Mouse (Mus musculus): ENCODE results near the gene Klk9. TPM values are rescaled to one million over a fixed set of nuclear protein-coding genes. Genes with fewer than 3 reads are reported as not detected.

Klk9 gene
- total RNA-seq, 2 experiments from 2014 or later = not detected

Other genes with a start within 250 kb of the Klk9 start
- gene Cd33, start 247.5 kb upstream of the Klk9 start, total RNA-seq (2021) = 1 to 10 TPM; 6.3 to 6.7 TPM
- gene Zfp658, start 229.6 kb upstream of the Klk9 start, total RNA-seq (2021) = 1 to 10 TPM; 5.1 to 5.8 TPM
- 10 to 100 TPM; 17.1 to 26.4 TPM for gene Zfp719, start 212.3 kb upstream of the Klk9 start, total RNA-seq (2021)
- gene Zfp819, start 184.7 kb upstream of the Klk9 start, total RNA-seq (2021) = not detected
- under 1 TPM in 1 of 2 experiments, not detected in 1; 0.18 TPM for gene Ceacam18, start 157.2 kb upstream of the Klk9 start, total RNA-seq (2021)
- gene Siglece, start 131.7 kb upstream of the Klk9 start, total RNA-seq (2021) = 1 to 10 TPM; 1.1 TPM
- 10 to 100 TPM; 12.4 TPM for gene Ctu1, start 119.9 kb upstream of the Klk9 start, total RNA-seq (2021)
- not detected for gene Klk14, start 101.5 kb upstream of the Klk9 start, total RNA-seq (2021)
- gene Klk13, start 79.3 kb upstream of the Klk9 start, total RNA-seq (2021) = not detected
- gene Klk12, start 23.0 kb upstream of the Klk9 start, total RNA-seq (2021) = not detected
- gene Klk11, start 17.3 kb upstream of the Klk9 start, total RNA-seq (2021) = not detected
- gene Klk10, start 10.9 kb upstream of the Klk9 start, total RNA-seq (2021) = not detected
- 1 to 10 TPM; 6.7 to 6.9 TPM for gene Klk8, start 5.7 kb downstream of the Klk9 start, total RNA-seq (2021)
- gene Klk7, start 19.4 kb downstream of the Klk9 start, total RNA-seq (2021) = not detected
- gene Klk6, start 32.6 kb downstream of the Klk9 start, total RNA-seq (2021) = not detected
- gene Klk5, start 50.1 kb downstream of the Klk9 start, total RNA-seq (2021) = not detected
- not detected for gene Klk4, start 89.3 kb downstream of the Klk9 start, total RNA-seq (2021)
- not detected for gene Klk15, start 141.8 kb downstream of the Klk9 start, total RNA-seq (2021)
- gene Klk1b8, start 158.8 kb downstream of the Klk9 start, total RNA-seq (2021) = not detected
- gene Klk1b1, start 174.9 kb downstream of the Klk9 start, total RNA-seq (2021) = not detected
- not detected for gene Klk1b9, start 184.2 kb downstream of the Klk9 start, total RNA-seq (2021)
- gene Klk1b11, start 204.0 kb downstream of the Klk9 start, total RNA-seq (2021) = not detected
- gene Klk1b26, start 220.3 kb downstream of the Klk9 start, total RNA-seq (2021) = not detected

Measured in left cerebral cortex, postnatal 10 days (tissue).